Mouse (Mus musculus) gastrocnemius, postnatal 10 days (tissue): ENCODE data around the gene Zfp965. TPM values are rescaled to one million over a fixed set of nuclear protein-coding genes. Genes with fewer than 3 reads are reported as not detected.
"Not testable (repeated sequence)": the region's sequence is repeated elsewhere in the genome, so short reads cannot be mapped to it uniquely, and the experiment has no call there.

Source experiments
- DNase-seq: peaks from one replicate; pipeline ENCODE4 v3.0.0; 2021; ENCODE audit warnings: mixed read lengths
- long read RNA-seq, 2 experiments: library from polyadenylated mRNA; stranded (forward); transcript quantifications; one replicate each; pipeline ENCODE4 v2.0.0; 2021
- total RNA-seq, 2 experiments: library from RNA; stranded (reverse); gene quantifications; 2 replicates each; pipeline ENCODE4 v1.2.3; 2021

Zfp965 gene
- total RNA-seq = 1 to 10 TPM; 3.9 to 5.0 TPM
- long read RNA-seq, experiment 1, partial matches to known transcripts = 0 of 4 reads
- long read RNA-seq, experiment 1, other reads (novel, unspliced or antisense) = 1 of 4 reads
- long read RNA-seq, experiment 2, partial matches to known transcripts = 0 of 3 reads
- long read RNA-seq, experiment 2, other reads (novel, unspliced or antisense) = 1 of 3 reads

DNA sequence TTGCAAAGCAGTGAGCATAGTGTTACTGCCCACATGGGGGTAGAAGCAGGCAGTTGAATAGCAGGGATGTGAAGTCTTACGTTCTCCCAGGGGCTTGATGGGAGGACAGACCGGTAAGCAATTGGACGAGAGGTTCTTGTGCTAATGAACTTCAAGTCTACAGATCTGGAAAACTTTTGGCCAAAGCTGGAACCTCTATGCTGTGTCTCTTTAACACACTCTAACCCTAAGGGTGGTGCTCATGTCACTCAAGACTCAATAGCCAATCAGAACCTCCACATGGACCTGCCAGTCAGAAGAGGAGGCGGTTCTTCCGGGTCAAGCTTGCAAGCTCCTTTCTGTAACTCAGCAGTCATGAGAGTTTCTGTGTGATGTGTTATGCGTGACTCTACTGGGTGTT, at the start of gene Zfp965:
Gene Zfp965, plus strand, starts transcription at position 301 of the 400 bp plus-strand sequence.
- not testable (repeated sequence) for DNase-seq

DNA sequence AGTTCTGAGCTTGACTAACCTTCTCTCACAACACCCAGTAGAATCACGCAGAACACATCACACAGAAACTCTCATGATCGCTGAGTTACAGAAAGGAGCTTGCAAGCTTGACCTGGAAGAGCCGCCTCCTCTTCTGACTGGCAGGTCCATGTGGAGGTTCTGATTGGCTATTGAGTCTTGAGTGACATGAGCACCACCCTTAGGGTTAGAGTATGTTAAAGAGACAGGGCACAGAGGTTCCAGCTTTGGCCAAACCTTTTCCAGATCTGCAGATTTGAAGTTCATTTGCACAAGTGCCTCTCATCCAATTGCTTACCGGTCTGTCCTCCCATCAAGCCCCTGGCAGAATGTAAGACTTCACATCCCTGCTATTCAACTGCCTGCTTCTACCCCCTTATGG, 34.1 kb upstream of the Zfp965 start, which contains the start of gene Gm4724:
Gene Gm4724, minus strand, starts transcription at position 101 of the 400 bp plus-strand sequence.
- not testable (repeated sequence) for DNase-seq

Other genes with a start within 250 kb of the Zfp965 start
- 1 to 10 TPM in 1 of 2 experiments, not detected in 1; 4.8 TPM for gene Gm14440, start 194.9 kb upstream of the Zfp965 start, total RNA-seq
- gene Gm4631, start 131.8 kb upstream of the Zfp965 start, total RNA-seq = 10 to 100 TPM; 17.0 to 21.5 TPM
- 1 to 10 TPM; 2.5 to 3.8 TPM for gene Zfp968, start 97.5 kb upstream of the Zfp965 start, total RNA-seq
- 1 to 10 TPM; 1.3 to 4.7 TPM for gene Gm4724, start 34.2 kb upstream of the Zfp965 start, total RNA-seq
- not detected for gene Gm11007, start 174.0 kb downstream of the Zfp965 start, total RNA-seq
- gene Zfp969, start 233.7 kb downstream of the Zfp965 start, total RNA-seq = not detected